Mouse (Mus musculus) ES-Bruce4 (cell line): Measurements from ENCODE around the gene Hdgfl3.

Experiments
- CTCF ChIP-seq: IDR thresholded peaks from one replicate; pipeline ENCODE4 v1.8.1; 2011; ENCODE audit warnings: low read depth, low read length
- POLR2A ChIP-seq: IDR thresholded peaks from one replicate; pipeline ENCODE4 v1.8.1; 2011; ENCODE audit warnings: low read length; ENCODE audit not compliant: insufficient read depth

- TF ChIP-seq POLR2A, result no peak
- TF ChIP-seq CTCF, result no peak
Observed at GRCm38 (mm10) chr7:81854568-81855307, 79.5 kb downstream of the Hdgfl3 start.
